Mouse (Mus musculus): Measurements from ENCODE around the gene Tmbim1.

DNA sequence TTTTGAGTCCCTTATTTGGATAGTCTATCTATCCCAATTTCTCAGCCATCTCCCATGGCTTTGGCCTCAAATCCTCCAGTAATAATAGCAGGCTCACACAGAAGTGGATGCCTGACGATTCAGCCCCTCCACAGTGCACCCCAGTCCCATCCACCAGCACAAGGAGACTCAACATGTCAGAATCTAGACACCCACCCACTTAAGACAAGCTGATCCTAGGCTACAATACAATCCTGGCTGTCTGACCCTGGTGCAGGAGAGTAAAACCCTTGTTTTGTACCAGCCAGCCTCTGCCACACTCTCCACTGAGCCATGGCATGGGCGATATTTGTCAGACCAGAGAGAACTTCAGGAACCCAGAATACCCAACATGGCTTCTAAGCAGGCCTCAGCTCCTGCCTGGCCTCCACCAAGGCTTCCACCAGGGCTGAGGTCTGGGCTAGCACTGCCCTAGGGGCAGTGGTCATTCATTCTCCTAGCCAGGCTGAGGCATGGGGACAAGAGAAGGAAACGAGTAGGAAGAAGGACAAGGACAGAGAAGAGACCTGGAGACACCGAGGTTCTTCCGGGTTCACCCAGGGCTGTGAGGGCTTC is 7.2 kb downstream of the Tmbim1 start:
- no peak for TF ChIP-seq CTCF (IDR thresholded peaks at IDR 0.05)
- no peak for TF ChIP-seq POLR2A (IDR thresholded peaks at IDR 0.05; ENCODE audit: insufficient read depth, low read depth, low read length)
